Comparison of ENCODE assay signal across 23 mouse cellular contexts in genomic region chr15:85553421-85553820, GRCm38 (mm10). TPM values are rescaled to one million over a fixed set of nuclear protein-coding genes. Genes with fewer than 3 reads are reported as not detected.
"Had no signal": no experiment of that assay in that cellular context is flagged by ENCODE, and none has a peak within 500 bp of the region (broad histone marks: within the 10 kb centered on the region; RNA-seq: fewer than 3 reads in every experiment).

No protein-coding gene starts in this region.

- H3K27ac ChIP-seq: liver, embryonic 13.5 days; liver, embryonic 15.5 days; lung, embryonic 15.5 days; macrophage; midbrain, embryonic 13.5 days; midbrain, embryonic 15.5 days; neural tube, embryonic 12.5 days; stomach, embryonic 15.5 days had no signal

- ATAC-seq: liver, postnatal 0 days; lung, postnatal 0 days; midbrain, embryonic 13.5 days; midbrain, embryonic 15.5 days had no signal

- H3K9me3 ChIP-seq: liver, embryonic 13.5 days; liver, embryonic 15.5 days; lung, embryonic 15.5 days; megakaryocyte, embryonic 14.5 days; midbrain, embryonic 13.5 days; midbrain, embryonic 15.5 days; neural tube, embryonic 12.5 days; stomach, embryonic 15.5 days had no signal

- H3K9ac ChIP-seq: liver, embryonic 13.5 days; liver, embryonic 15.5 days; liver, postnatal 0 days; lung, embryonic 15.5 days; midbrain, embryonic 13.5 days; midbrain, embryonic 15.5 days; neural tube, embryonic 12.5 days; stomach, embryonic 15.5 days had no signal

- H3K4me3 ChIP-seq: liver, embryonic 13.5 days; liver, embryonic 15.5 days; lung, embryonic 15.5 days; megakaryocyte, embryonic 14.5 days; midbrain, embryonic 13.5 days; midbrain, embryonic 15.5 days; neural tube, embryonic 12.5 days; stomach, embryonic 15.5 days had no signal

- DNase-seq: liver, embryonic 13.5 days; liver, postnatal 0 days; lung, adult 2 months; lung, postnatal 14 days; lung, postnatal 36 days; right cerebral cortex, postnatal 14 days; thymus, adult 18-20 months; thymus, postnatal 25 days; thymus, postnatal 4 days had no signal

- H3K36me3 ChIP-seq: liver, embryonic 13.5 days; liver, embryonic 15.5 days; lung, embryonic 15.5 days; midbrain, embryonic 13.5 days; midbrain, embryonic 15.5 days; stomach, embryonic 15.5 days had no signal

- H3K4me1 ChIP-seq: liver, embryonic 13.5 days; liver, embryonic 15.5 days; megakaryocyte, embryonic 14.5 days; midbrain, embryonic 15.5 days; stomach, embryonic 15.5 days had no signal

- H3K27me3 ChIP-seq: liver, embryonic 15.5 days; lung, embryonic 15.5 days; midbrain, embryonic 13.5 days; midbrain, embryonic 15.5 days; neural tube, embryonic 12.5 days; stomach, embryonic 15.5 days had no signal

- H3K4me2 ChIP-seq: liver, embryonic 13.5 days; liver, embryonic 15.5 days; lung, embryonic 15.5 days; midbrain, embryonic 11.5 days; midbrain, embryonic 13.5 days; midbrain, embryonic 15.5 days; neural tube, embryonic 12.5 days; stomach, embryonic 15.5 days had no signal

RNA-seq across cellular contexts. Expression of gene Wnt7b, which starts 28.9 kb away (rescaled TPM):
- polyA plus RNA-seq: macrophage had no signal

RNA-seq across cellular contexts. Expression of gene 7530416G11Rik, which starts 50.4 kb away (rescaled TPM):
- polyA plus RNA-seq: liver, embryonic 13.5 days; liver, embryonic 15.5 days; liver, postnatal 0 days; lung, adult 2 months; lung, embryonic 15.5 days; lung, postnatal 0 days; macrophage; midbrain, embryonic 11.5 days; midbrain, embryonic 13.5 days; midbrain, embryonic 15.5 days; midbrain, postnatal 0 days; neural tube, embryonic 12.5 days; neural tube, embryonic 14.5 days; spleen, adult 2 months; stomach, embryonic 15.5 days; thymus, postnatal 0 days had no signal
